Mouse (Mus musculus) left cerebral cortex, adult 18-20 months (tissue): ENCODE measurements around the gene Stk16. TPM values are rescaled to one million over a fixed set of nuclear protein-coding genes. Genes with fewer than 3 reads are reported as not detected.

Source experiments
- DNase-seq, 2 experiments: peaks; one replicate each; pipeline ENCODE4 v3.0.0; 2021 to 2022; ENCODE audit warnings: low spot score in 2 of 2, mixed read lengths in 1 of 2
- long read RNA-seq, 2 experiments: library from polyadenylated mRNA; stranded (forward); transcript quantifications; one replicate each; pipeline ENCODE4 v2.0.0; 2021
- total RNA-seq, 2 experiments: library from RNA; stranded (reverse); gene quantifications; 2 replicates each; pipeline ENCODE4 v1.2.3; 2021

Stk16 gene
- total RNA-seq, result 10 to 100 TPM; 86.2 to 89.3 TPM
- long read RNA-seq, experiment 1, transcript Stk16-201 (8 exons, 2,876 nt), result major isoform, 31 of 61 reads
- long read RNA-seq, experiment 1, partial matches to known transcripts, result 0 of 61 reads
- long read RNA-seq, experiment 1, other reads (novel, unspliced or antisense), result 28 of 61 reads
- long read RNA-seq, experiment 2, transcript Stk16-201 (8 exons, 2,876 nt), result major isoform, 27 of 54 reads
- long read RNA-seq, experiment 2, partial matches to known transcripts, result 2 of 54 reads
- long read RNA-seq, experiment 2, other reads (novel, unspliced or antisense), result 22 of 54 reads

GRCm38 (mm10) chr1:75210136-75211087, at the start of gene Stk16, which contains the start of gene Glb1l:
TSS of gene Stk16 (plus strand) at chr1:75210838.
TSS of gene Glb1l (minus strand) at chr1:75210813.
- peak; percentile 98 for DNase-seq

- no peak for DNase-seq
Observed at GRCm38 (mm10) chr1:75168093-75168471, 42.6 kb upstream of the Stk16 start.

- DNase-seq, result peak; percentile 96
Observed at GRCm38 (mm10) chr1:75168472-75169464, 41.9 kb upstream of the Stk16 start, which contains the start of gene Zfand2b. TSS of gene Zfand2b (plus strand) at chr1:75168646.

- DNase-seq, result peak; percentile 25 to 34
Observed at GRCm38 (mm10) chr1:75179334-75180104, 31.1 kb upstream of the Stk16 start.

GRCm38 (mm10) chr1:75180105-75180590, 30.5 kb upstream of the Stk16 start, which contains the start of gene Abcb6:
TSS of gene Abcb6 (minus strand) at chr1:75180392.
- DNase-seq, result peak; percentile 88 to 91

- DNase-seq, result no peak
Observed at GRCm38 (mm10) chr1:75180741-75181140, 29.9 kb upstream of the Stk16 start.

GRCm38 (mm10) chr1:75181377-75181870, 29.2 kb upstream of the Stk16 start:
- no peak for DNase-seq

GRCm38 (mm10) chr1:75182160-75182559, 28.5 kb upstream of the Stk16 start:
- DNase-seq, result no peak

- DNase-seq, result no peak
Observed at GRCm38 (mm10) chr1:75185495-75185894, 25.1 kb upstream of the Stk16 start.

- no peak for DNase-seq
Observed at GRCm38 (mm10) chr1:75187126-75187525, 23.5 kb upstream of the Stk16 start.

GRCm38 (mm10) chr1:75187914-75188483, 22.6 kb upstream of the Stk16 start:
- DNase-seq, result no peak

GRCm38 (mm10) chr1:75190577-75190976, 20.1 kb upstream of the Stk16 start:
- DNase-seq, result no peak

- no peak for DNase-seq
Observed at GRCm38 (mm10) chr1:75191258-75191621, 19.4 kb upstream of the Stk16 start.

- DNase-seq, result peak; percentile 92 to 95
Observed at GRCm38 (mm10) chr1:75191622-75192402, 18.8 kb upstream of the Stk16 start, which contains the start of the genes Ankzf1 and Atg9a. TSS of gene Ankzf1 (plus strand) at chr1:75192151. TSS of gene Atg9a (minus strand) at chr1:75192196.

- DNase-seq, result no peak
Observed at GRCm38 (mm10) chr1:75192452-75192851, 18.2 kb upstream of the Stk16 start.

- DNase-seq, result no peak
Observed at GRCm38 (mm10) chr1:75201236-75201635, 9.4 kb upstream of the Stk16 start.

GRCm38 (mm10) chr1:75208967-75209678, 1.5 kb upstream of the Stk16 start:
- no peak for DNase-seq
